Comparison of ENCODE assay signal across 10 mouse cellular contexts in the genomic region with DNA sequence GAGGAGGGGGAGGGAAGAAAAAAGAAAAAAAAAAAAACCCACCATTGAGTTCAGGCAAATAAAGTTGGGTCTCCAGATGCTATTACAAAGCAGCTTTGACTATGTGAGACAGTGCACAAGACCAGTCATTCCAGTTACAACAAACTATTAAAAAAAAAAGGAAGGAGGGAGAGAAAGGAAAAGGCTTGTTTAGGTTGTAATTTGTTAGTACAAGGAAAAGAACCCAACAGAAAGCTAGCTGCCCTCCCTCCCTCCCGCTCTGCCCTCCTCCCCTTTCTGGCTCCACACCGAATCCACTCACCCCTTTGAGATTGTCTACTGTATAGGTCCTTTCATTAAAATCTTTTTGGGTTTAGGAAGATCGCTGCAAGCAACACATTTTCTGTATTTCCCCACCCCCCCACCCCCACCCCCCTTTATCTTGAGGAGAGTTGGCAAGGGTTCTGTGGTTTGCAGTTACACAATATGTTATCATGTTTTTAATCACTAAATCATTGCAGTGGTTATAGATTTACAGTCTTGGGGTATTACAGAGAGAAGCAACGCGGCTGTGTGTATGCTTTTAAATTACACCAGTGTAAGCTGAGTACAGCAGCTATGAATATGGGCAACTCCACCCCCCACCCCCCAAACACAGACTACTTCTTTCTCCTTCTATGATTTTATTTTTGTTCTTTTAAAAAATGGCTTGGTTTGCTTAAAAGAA.
A peak's percentile ranks its signal among the peaks of the same experiment; 100 is the strongest.
DNase-seq lines count a peak whose midpoint lies in the region; ATAC-seq and TF ChIP-seq lines count a peak whose summit lies in the region.
"Had no signal": no experiment of that assay in that cellular context is flagged by ENCODE, and none has a peak within 500 bp of the region (broad histone marks: within the 10 kb centered on the region; RNA-seq: fewer than 3 reads in every experiment).

No protein-coding gene starts in this region.

- TF ChIP-seq CTCF in liver, adult 2 months (IDR thresholded peaks at IDR 0.05; ENCODE audit: low read depth, low read length), result no peak

- no peaks in the 10 kb centered on the region for H3K36me3 ChIP-seq in liver, adult 2 months (ENCODE audit: control insufficient read depth, insufficient read depth, low read length)
- no peaks in the 10 kb centered on the region for H3K36me3 ChIP-seq in forebrain, embryonic 10.5 days (replicated peaks)
- no peaks in the 10 kb centered on the region for H3K36me3 ChIP-seq in limb, embryonic 12.5 days
- H3K36me3 ChIP-seq in neural tube, embryonic 14.5 days (ENCODE audit: control insufficient read depth, insufficient read depth, low read length), result no peaks in the 10 kb centered on the region

- no peak for TF ChIP-seq POLR2A in liver, adult 2 months (IDR thresholded peaks at IDR 0.05; ENCODE audit: extremely low read depth, insufficient read depth, low read length)

- H3K4me2 ChIP-seq in limb, embryonic 12.5 days, result peak overlapping the region; percentile 61
- H3K4me2 ChIP-seq in neural tube, embryonic 14.5 days (ENCODE audit: low read depth, low read length), result peak overlapping the region; percentile 67

- no peaks in the 10 kb centered on the region for H3K9me3 ChIP-seq in forebrain, embryonic 10.5 days
- H3K9me3 ChIP-seq in limb, embryonic 12.5 days, result no peaks in the 10 kb centered on the region
- H3K9me3 ChIP-seq in neural tube, embryonic 14.5 days (ENCODE audit: control insufficient read depth, low read length), result no peaks in the 10 kb centered on the region

- H3K9ac ChIP-seq in liver, adult 2 months (ENCODE audit: low read depth, low read length), result peak overlapping the region; percentile 85
- peak overlapping the region; percentile 100 for H3K9ac ChIP-seq in limb, embryonic 12.5 days (replicated peaks)
- H3K9ac ChIP-seq in neural tube, embryonic 14.5 days (replicated peaks; ENCODE audit: low read depth, low read length), result peak overlapping the region; percentile 99

- H3K27ac ChIP-seq in liver, adult 2 months (replicated peaks; ENCODE audit: insufficient read depth, low read depth, low read length), result peak overlapping the region; percentile 100
- H3K27ac ChIP-seq in forebrain, embryonic 10.5 days, result peak overlapping the region; percentile 100; the same call in 1 of the 2 replicates
- peak overlapping the region; percentile 100 for H3K27ac ChIP-seq in limb, embryonic 12.5 days
- peak overlapping the region; percentile 99 for H3K27ac ChIP-seq in neural tube, embryonic 14.5 days (ENCODE audit: low read depth, low read length)

- no peak for ATAC-seq in limb, embryonic 12.5 days (ENCODE audit: insufficient number of reproducible peaks, insufficient read depth, low FRiP score, low TSS enrichment, low read depth)
- no peak for ATAC-seq in neural tube, embryonic 14.5 days (ENCODE audit: low read depth)

- peaks cover 21% of the 10 kb centered on the region for H3K4me1 ChIP-seq in liver, adult 2 months (ENCODE audit: control insufficient read depth, insufficient read depth, low read length)
- peaks cover 88% of the 10 kb centered on the region for H3K4me1 ChIP-seq in forebrain, embryonic 10.5 days
- peaks cover 70% of the 10 kb centered on the region for H3K4me1 ChIP-seq in limb, embryonic 12.5 days (replicated peaks)
- H3K4me1 ChIP-seq in neural tube, embryonic 14.5 days (ENCODE audit: control insufficient read depth, insufficient read depth, low read length), result peaks cover 40% of the 10 kb centered on the region

- peak overlapping the region; percentile 32 for H3K4me3 ChIP-seq in liver, adult 2 months (ENCODE audit: insufficient read depth, low read depth, low read length)
- H3K4me3 ChIP-seq in forebrain, embryonic 10.5 days, result peak overlapping the region; percentile 97; the same call in 1 of the 2 replicates
- H3K4me3 ChIP-seq in limb, embryonic 12.5 days (replicated peaks), result peak overlapping the region; percentile 94
- H3K4me3 ChIP-seq in neural tube, embryonic 14.5 days (ENCODE audit: low read depth, low read length), result peak overlapping the region; percentile 84
- H3K4me3 ChIP-seq: erythroblast, embryonic 14.5 days had no signal

- peaks cover 32% of the 10 kb centered on the region for H3K79me2 ChIP-seq in liver, adult 2 months (ENCODE audit: control insufficient read depth, insufficient read depth, low read length)

- DNase-seq in liver, adult 2 months (ENCODE audit: extremely low read depth, low read depth, low spot score), result peak; percentile 82
- no peak for DNase-seq in liver
- no peak for DNase-seq in forebrain, embryonic 10.5 days (ENCODE audit: extremely low spot score, low spot score)
- no peak for DNase-seq in cerebellum, adult 11 months
- no peak for DNase-seq in cerebellum, postnatal 4 days (ENCODE audit: low spot score in 2 of 2)
- no peak for DNase-seq in gastrocnemius, postnatal 14 days
- DNase-seq: right cerebral cortex, postnatal 14 days had no signal

- intact Hi-C loops in gastrocnemius, postnatal 14 days (cut with DNase I; ENCODE audit: low total_unique reads), result no loop called here

- WGBS in liver, adult 2 months, result 7% methylated on average over 5 of the region's 5 CpGs
- WGBS in forebrain, embryonic 10.5 days, result 27% methylated on average over 5 of the region's 5 CpGs
- WGBS in limb, embryonic 12.5 days, result 10% methylated on average over 5 of the region's 5 CpGs
- WGBS in neural tube, embryonic 14.5 days, result 19% methylated on average over 5 of the region's 5 CpGs

- H3K27me3 ChIP-seq in liver, adult 2 months (ENCODE audit: control insufficient read depth, insufficient read depth, low read length), result no peaks in the 10 kb centered on the region
- no peaks in the 10 kb centered on the region for H3K27me3 ChIP-seq in forebrain, embryonic 10.5 days (ENCODE audit: poor library complexity, severe bottlenecking)
- H3K27me3 ChIP-seq in limb, embryonic 12.5 days, result no peaks in the 10 kb centered on the region
- no peaks in the 10 kb centered on the region for H3K27me3 ChIP-seq in neural tube, embryonic 14.5 days (ENCODE audit: control insufficient read depth, insufficient read depth, low read length)

Comparison
In these comparisons a context has a peak if more than half of its experiments do, and no peak if none do; other contexts are left out.
1. H3K4me3 ChIP-seq: peak in every context shown above with its lines; median percentile 97 in forebrain, embryonic 10.5 days; 94 in limb, embryonic 12.5 days; 84 in neural tube, embryonic 14.5 days; 32 in liver, adult 2 months.